Comparison of ENCODE assay signal across 9 mouse cellular contexts in the genomic region with DNA sequence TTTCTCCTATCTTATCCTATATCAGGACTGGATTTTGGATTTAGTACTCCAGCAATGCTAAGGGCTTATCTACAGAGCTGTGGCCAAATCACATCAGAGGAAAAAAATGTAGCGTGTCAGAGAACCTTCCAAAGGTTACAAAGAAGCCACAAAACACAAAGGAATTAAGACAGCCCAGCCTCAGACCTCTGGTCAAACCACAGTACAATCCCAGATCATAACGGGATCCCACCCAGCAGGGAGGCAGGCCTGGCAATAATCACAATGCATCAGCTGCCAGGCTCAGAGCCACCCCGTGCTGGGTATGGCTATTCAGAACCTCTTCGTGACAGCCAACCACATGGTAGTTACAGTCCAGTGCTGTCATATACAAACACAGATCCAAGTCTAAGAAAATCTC. TPM values are rescaled to one million over a fixed set of nuclear protein-coding genes. Genes with fewer than 3 reads are reported as not detected.
A peak's percentile ranks its signal among the peaks of the same experiment; 100 is the strongest.
DNase-seq lines count a peak whose midpoint lies in the region; ATAC-seq and TF ChIP-seq lines count a peak whose summit lies in the region.
"Had no signal": no experiment of that assay in that cellular context is flagged by ENCODE, and none has a peak within 500 bp of the region (broad histone marks: within the 10 kb centered on the region; RNA-seq: fewer than 3 reads in every experiment).

No protein-coding gene starts in this region.

- H3K9ac ChIP-seq in forebrain, postnatal 0 days: no peak overlapping the region
- no peak overlapping the region for H3K9ac ChIP-seq in forebrain, embryonic 14.5 days (ENCODE audit: low read length)
- H3K9ac ChIP-seq in liver, adult 2 months (ENCODE audit: low read depth, low read length): peak overlapping the region; percentile 54
- H3K9ac ChIP-seq in liver, embryonic 11.5 days (ENCODE audit: low read depth, low read length): no peak overlapping the region
- H3K9ac ChIP-seq: stomach, embryonic 15.5 days had no signal

- TF ChIP-seq CTCF in forebrain, postnatal 0 days (IDR thresholded peaks at IDR 0.05; ENCODE audit: low read depth): no peak
- TF ChIP-seq CTCF in liver, adult 2 months (IDR thresholded peaks at IDR 0.05; ENCODE audit: low read depth, low read length): no peak

- no peaks in the 10 kb centered on the region for H3K27me3 ChIP-seq in forebrain, postnatal 0 days (ENCODE audit: insufficient read depth, low read length)
- no peaks in the 10 kb centered on the region for H3K27me3 ChIP-seq in forebrain, embryonic 14.5 days (replicated peaks; ENCODE audit: control insufficient read depth, insufficient read depth, low read length)
- no peaks in the 10 kb centered on the region for H3K27me3 ChIP-seq in liver, adult 2 months (ENCODE audit: control insufficient read depth, insufficient read depth, low read length)
- H3K27me3 ChIP-seq in liver, embryonic 11.5 days (replicated peaks; ENCODE audit: control insufficient read depth, insufficient read depth, low read length): no peaks in the 10 kb centered on the region
- H3K27me3 ChIP-seq: stomach, embryonic 15.5 days had no signal

- H3K4me2 ChIP-seq in forebrain, postnatal 0 days (ENCODE audit: low read depth): no peak overlapping the region
- H3K4me2 ChIP-seq in forebrain, embryonic 14.5 days (ENCODE audit: low read length): no peak overlapping the region
- no peak overlapping the region for H3K4me2 ChIP-seq in liver, embryonic 11.5 days
- H3K4me2 ChIP-seq: stomach, embryonic 15.5 days had no signal

- H3K9me3 ChIP-seq in forebrain, postnatal 0 days (ENCODE audit: low read length): no peaks in the 10 kb centered on the region
- no peaks in the 10 kb centered on the region for H3K9me3 ChIP-seq in forebrain, embryonic 14.5 days (replicated peaks; ENCODE audit: control insufficient read depth, low read length)
- H3K9me3 ChIP-seq in liver, embryonic 11.5 days (ENCODE audit: control insufficient read depth, low read length): no peaks in the 10 kb centered on the region
- H3K9me3 ChIP-seq: stomach, embryonic 15.5 days had no signal

- WGBS in forebrain, postnatal 0 days: 27% methylated on average over 4 of the region's 4 CpGs
- WGBS in forebrain, embryonic 14.5 days: 27% methylated on average over 4 of the region's 4 CpGs
- WGBS in liver, adult 2 months: 8% methylated on average over 4 of the region's 4 CpGs
- 71% methylated on average over 4 of the region's 4 CpGs for WGBS in liver, embryonic 11.5 days

- H3K79me2 ChIP-seq in liver, adult 2 months (ENCODE audit: control insufficient read depth, insufficient read depth, low read length): peaks cover 3% of the 10 kb centered on the region; the same call in 1 of the 2 replicates

- no peak overlapping the region for H3K4me3 ChIP-seq in forebrain, postnatal 0 days (ENCODE audit: low read depth, low read length)
- H3K4me3 ChIP-seq in forebrain, embryonic 14.5 days (ENCODE audit: low read depth, low read length): no peak overlapping the region
- H3K4me3 ChIP-seq in liver, adult 2 months (ENCODE audit: insufficient read depth, low read depth, low read length): no peak overlapping the region
- no peak overlapping the region for H3K4me3 ChIP-seq in liver, embryonic 11.5 days (ENCODE audit: low read depth, low read length)
- H3K4me3 ChIP-seq: stomach, embryonic 15.5 days had no signal

- DNase-seq in forebrain, postnatal 0 days: no peak
- DNase-seq in forebrain, embryonic 14.5 days (ENCODE audit: low spot score): no peak
- no peak for DNase-seq in liver, adult 2 months (ENCODE audit: extremely low read depth, low read depth, low spot score)
- DNase-seq in liver, embryonic 11.5 days (ENCODE audit: low spot score): no peak
- peak; percentile 79 to 89 for DNase-seq in cerebellum, postnatal 10 days
- peak; percentile 19 for DNase-seq in lung, postnatal 25 days (ENCODE audit: low spot score)
- no peak for DNase-seq in spleen, adult 18-20 months
- no peak for DNase-seq in layer of hippocampus, postnatal 10 days (ENCODE audit: low spot score in 2 of 2)

- no peak overlapping the region for H3K27ac ChIP-seq in forebrain, postnatal 0 days (ENCODE audit: low read depth, low read length)
- H3K27ac ChIP-seq in forebrain, embryonic 14.5 days (ENCODE audit: low read depth, low read length): no peak overlapping the region
- H3K27ac ChIP-seq in liver, adult 2 months (replicated peaks; ENCODE audit: insufficient read depth, low read depth, low read length): peak overlapping the region; percentile 99
- H3K27ac ChIP-seq in liver, embryonic 11.5 days (ENCODE audit: low read depth, low read length): no peak overlapping the region

- H3K36me3 ChIP-seq in forebrain, postnatal 0 days (ENCODE audit: insufficient read depth): peaks cover 11% of the 10 kb centered on the region; the same call in 1 of the 2 replicates
- 0 out of 2 replicates have a peak, but pooled peaks cover 5% of the 10 kb centered on the region for H3K36me3 ChIP-seq in forebrain, embryonic 14.5 days (ENCODE audit: control insufficient read depth, insufficient read depth, low read length)
- peaks cover 12% of the 10 kb centered on the region for H3K36me3 ChIP-seq in liver, adult 2 months (ENCODE audit: control insufficient read depth, insufficient read depth, low read length)
- peaks cover 7% of the 10 kb centered on the region; the same call in 1 of the 2 replicates for H3K36me3 ChIP-seq in liver, embryonic 11.5 days (ENCODE audit: control insufficient read depth, insufficient read depth, low read length)

- H3K4me1 ChIP-seq in forebrain, postnatal 0 days (ENCODE audit: insufficient read depth): no peaks in the 10 kb centered on the region
- H3K4me1 ChIP-seq in forebrain, embryonic 14.5 days (ENCODE audit: control insufficient read depth, insufficient read depth, low read length): no peaks in the 10 kb centered on the region
- peaks cover 27% of the 10 kb centered on the region for H3K4me1 ChIP-seq in liver, adult 2 months (ENCODE audit: control insufficient read depth, insufficient read depth, low read length)
- peaks cover 3% of the 10 kb centered on the region; the same call in 1 of the 2 replicates for H3K4me1 ChIP-seq in liver, embryonic 11.5 days (replicated peaks; ENCODE audit: control insufficient read depth, insufficient read depth, low read length)

- no peak for TF ChIP-seq POLR2A in liver, adult 2 months (IDR thresholded peaks at IDR 0.05; ENCODE audit: extremely low read depth, insufficient read depth, low read length)

- peak; percentile 38; the same call in 1 of the 2 replicates for ATAC-seq in forebrain, postnatal 0 days
- ATAC-seq in forebrain, embryonic 14.5 days: no peak
- no peak for ATAC-seq in liver, embryonic 11.5 days (replicated peaks; ENCODE audit: low FRiP score)

RNA-seq across cellular contexts. Expression of a gene that starts 16.2 kb away (rescaled TPM):
- total RNA-seq in forebrain, postnatal 0 days (2014; rRNA removed): 56.0 and 57.9 TPM in 2 replicates
- 64.8 and 65.9 TPM in 2 replicates for polyA plus RNA-seq in forebrain, postnatal 0 days (2015; fragmentation: Nextera tagmentation; extraction: Ambion mirVana)
- 42.6 and 45.2 TPM in 2 replicates for polyA plus RNA-seq in forebrain, embryonic 14.5 days (2014; fragmentation: Nextera tagmentation; extraction: Ambion mirVana)
- total RNA-seq in liver, adult 2 months (2014; rRNA removed): 27.9 and 28.9 TPM in 2 replicates
- polyA plus RNA-seq in liver, adult 2 months (2012; rRNA removed): 18.2 and 18.8 TPM in 2 replicates
- 30.9 and 33.3 TPM in 2 replicates for polyA plus RNA-seq in liver, embryonic 11.5 days (2014; fragmentation: Nextera tagmentation; extraction: Ambion mirVana)
- total RNA-seq in layer of hippocampus, postnatal 10 days (2021): 10 to 100 TPM; 38.2 to 40.4 TPM

Comparison
In these comparisons a context has a peak if more than half of its experiments do, and no peak if none do; other contexts are left out.
1. DNase-seq: peak in cerebellum, postnatal 10 days (2 of 2) and lung, postnatal 25 days (single experiment); none in forebrain, postnatal 0 days (single experiment), forebrain, embryonic 14.5 days (single experiment), liver, adult 2 months (single experiment), liver, embryonic 11.5 days (single experiment), spleen, adult 18-20 months (0 of 2) and layer of hippocampus, postnatal 10 days (0 of 2).